In genomic region chr9:52287246-52287651, GRCm38 (mm10) we compare ENCODE assay signal across 8 mouse cellular contexts.
DNase-seq lines count a peak whose midpoint lies in the region; ATAC-seq and TF ChIP-seq lines count a peak whose summit lies in the region.

No protein-coding gene starts in this region.

- H3K36me3 ChIP-seq in CH12.LX (replicated peaks in 1 of 2; ENCODE audit: control insufficient read depth in 1 of 2, insufficient read depth in 1 of 2, low read length in 1 of 2): peaks cover 0 to 18% of the 10 kb centered on the region in 2 experiments
- H3K36me3 ChIP-seq in embryonic facial prominence, embryonic 11.5 days (replicated peaks; ENCODE audit: control insufficient read depth, insufficient read depth, low read depth, low read length): no peaks in the 10 kb centered on the region
- no peaks in the 10 kb centered on the region for H3K36me3 ChIP-seq in heart, embryonic 14.5 days (ENCODE audit: control insufficient read depth, insufficient read depth, low read length)
- no peaks in the 10 kb centered on the region for H3K36me3 ChIP-seq in liver, embryonic 14.5 days (replicated peaks; ENCODE audit: control insufficient read depth, insufficient read depth, low read depth)

- H3K27ac ChIP-seq in CH12.LX (ENCODE audit: insufficient read depth, low read depth): no peak overlapping the region
- no peak overlapping the region for H3K27ac ChIP-seq in embryonic facial prominence, embryonic 11.5 days (replicated peaks; ENCODE audit: low read depth, low read length)
- no peak overlapping the region for H3K27ac ChIP-seq in heart, embryonic 14.5 days (replicated peaks in 1 of 2; ENCODE audit: control insufficient read depth in 1 of 2, insufficient read depth in 1 of 2, low read depth in 2 of 2, low read length in 2 of 2)
- H3K27ac ChIP-seq in liver, embryonic 14.5 days: no peak overlapping the region

- no peaks in the 10 kb centered on the region for H3K9me3 ChIP-seq in CH12.LX (replicated peaks; ENCODE audit: low read length)
- no peaks in the 10 kb centered on the region for H3K9me3 ChIP-seq in embryonic facial prominence, embryonic 11.5 days (replicated peaks; ENCODE audit: control insufficient read depth, low read length)
- H3K9me3 ChIP-seq in heart, embryonic 14.5 days (ENCODE audit: control insufficient read depth, low read length): no peaks in the 10 kb centered on the region
- no peaks in the 10 kb centered on the region for H3K9me3 ChIP-seq in liver, embryonic 14.5 days (ENCODE audit: control insufficient read depth, low read length)

- 8% methylated on average over 10 of the region's 10 CpGs for WGBS in embryonic facial prominence, embryonic 11.5 days
- whole genome bisulfite sequencing in heart, embryonic 14.5 days: 7% methylated on average over 10 of the region's 10 CpGs
- 8% methylated on average over 10 of the region's 10 CpGs for WGBS in liver, embryonic 14.5 days (ENCODE audit: insufficient replicate concordance)

- H3K79me2 ChIP-seq in CH12.LX (replicated peaks; ENCODE audit: control insufficient read depth, extremely low read depth, insufficient read depth, poor library complexity, severe bottlenecking): no peaks in the 10 kb centered on the region

- dilution Hi-C loops in CH12.LX (cut with MboI; ENCODE audit: extremely low pct_ligation_motif_present, extremely low pct_unique_long_range_greater_than_20kb, low sequenced_read_pairs): loop anchor here (25.0 kb wide), 1 partner anchor 100 kb away; no protein-coding TSS in a partner anchor

- H3K4me2 ChIP-seq in CH12.LX (ENCODE audit: insufficient read depth, low read depth, poor library complexity, severe bottlenecking): peak overlapping the region; percentile 44
- H3K4me2 ChIP-seq in embryonic facial prominence, embryonic 11.5 days (ENCODE audit: low read depth, low read length): peak overlapping the region; percentile 38; the same call in 1 of the 2 replicates
- H3K4me2 ChIP-seq in heart, embryonic 14.5 days (ENCODE audit: low read length): peak overlapping the region; percentile 70
- H3K4me2 ChIP-seq in liver, embryonic 14.5 days (ENCODE audit: low read depth): peak overlapping the region; percentile 47

- in situ Hi-C loops in CH12.LX (cut with MboI; ENCODE audit: low pct_ligation_motif_present, low pct_unique_long_range_greater_than_20kb, low sequenced_read_pairs): loop anchor here (10.0 kb wide), 2 partner anchors 182 to 292 kb away; no protein-coding TSS in a partner anchor

- no peak; the same call in none of the 2 replicates for TF ChIP-seq RAD21 in CH12.LX (IDR thresholded peaks at IDR 0.05; ENCODE audit: low read depth, low read length)

- no peak overlapping the region for H3K9ac ChIP-seq in CH12.LX (ENCODE audit: insufficient read depth, low read depth)
- H3K9ac ChIP-seq in embryonic facial prominence, embryonic 11.5 days (replicated peaks; ENCODE audit: low read length): 0 out of 2 replicates have a peak overlapping the region, but pooled peaks have one; percentile 18
- peak overlapping the region; percentile 67 for H3K9ac ChIP-seq in heart, embryonic 14.5 days (ENCODE audit: low read length)
- H3K9ac ChIP-seq in liver, embryonic 14.5 days (replicated peaks): no peak overlapping the region

- H3K4me3 ChIP-seq in CH12.LX (replicated peaks in 1 of 3; ENCODE audit: low read depth in 2 of 3, low read length in 2 of 3, poor library complexity in 1 of 3): no peak overlapping the region
- peak overlapping the region; percentile 14; the same call in 1 of the 2 replicates for H3K4me3 ChIP-seq in embryonic facial prominence, embryonic 11.5 days (ENCODE audit: low read depth, low read length)
- H3K4me3 ChIP-seq in heart, embryonic 14.5 days (ENCODE audit: control insufficient read depth in 1 of 2, insufficient read depth in 1 of 2, low read depth in 1 of 2, low read length in 2 of 2): peak overlapping the region; percentile 44 to 45
- H3K4me3 ChIP-seq in liver, embryonic 14.5 days (ENCODE audit: insufficient read depth in 1 of 2, low read depth in 2 of 2, low read length in 2 of 2): no peak overlapping the region

- TF ChIP-seq POLR2A in CH12.LX (IDR thresholded peaks at IDR 0.05; ENCODE audit: low read depth, low read length): no peak

- no peak for TF ChIP-seq EP300 in CH12.LX (IDR thresholded peaks at IDR 0.05; ENCODE audit: low read length)
- TF ChIP-seq EP300 in liver, embryonic 14.5 days (IDR thresholded peaks at IDR 0.05; ENCODE audit: low read depth): no peak

- peak; percentile 87 for DNase-seq in CH12.LX (ENCODE audit: extremely low read depth)
- DNase-seq in adrenal gland, adult 8-10 months: peak; percentile 23
- peak; percentile 87 for DNase-seq in embryonic facial prominence, embryonic 11.5 days (ENCODE audit: low spot score)
- DNase-seq in kidney, postnatal 10 days: peak; percentile 79
- DNase-seq in liver, embryonic 14.5 days (ENCODE audit: low read depth in 3 of 3, low spot score in 3 of 3): peak; percentile 12 to 29 (median 18)
- peak; percentile 55 for DNase-seq in naive thymus-derived CD4-positive, alpha-beta T cell, adult 2 months (ENCODE audit: low read depth)
- DNase-seq in testis, postnatal 10 days (ENCODE audit: low spot score): peak; percentile 83

- peaks cover 17 to 70% of the 10 kb centered on the region in 2 experiments for H3K4me1 ChIP-seq in CH12.LX (ENCODE audit: control insufficient read depth in 1 of 2, insufficient read depth in 2 of 2)
- H3K4me1 ChIP-seq in embryonic facial prominence, embryonic 11.5 days (ENCODE audit: control insufficient read depth, insufficient read depth, low read length): no peaks in the 10 kb centered on the region
- H3K4me1 ChIP-seq in heart, embryonic 14.5 days (ENCODE audit: control insufficient read depth in 2 of 2, insufficient read depth in 2 of 2, low read length in 2 of 2): peaks cover 2 to 6% of the 10 kb centered on the region in 2 experiments; a peak in 2 of 4 replicates
- H3K4me1 ChIP-seq in liver, embryonic 14.5 days (replicated peaks; ENCODE audit: control insufficient read depth in 2 of 2, insufficient read depth in 2 of 2, low read length in 1 of 2): no peaks in the 10 kb centered on the region

- no peaks in the 10 kb centered on the region for H3K27me3 ChIP-seq in CH12.LX (replicated peaks)
- no peaks in the 10 kb centered on the region for H3K27me3 ChIP-seq in embryonic facial prominence, embryonic 11.5 days (ENCODE audit: control insufficient read depth, insufficient read depth, low read length)
- no peaks in the 10 kb centered on the region for H3K27me3 ChIP-seq in heart, embryonic 14.5 days (ENCODE audit: control insufficient read depth, insufficient read depth, low read length)
- H3K27me3 ChIP-seq in liver, embryonic 14.5 days (ENCODE audit: control insufficient read depth, insufficient read depth, low read length): no peaks in the 10 kb centered on the region

- ATAC-seq in embryonic facial prominence, embryonic 11.5 days (replicated peaks; ENCODE audit: insufficient number of reproducible peaks, low FRiP score, low TSS enrichment, low read depth): no peak
- no peak for ATAC-seq in heart, embryonic 14.5 days (ENCODE audit: insufficient number of reproducible peaks, insufficient read depth, low FRiP score, low read depth)
- ATAC-seq in liver, embryonic 14.5 days (ENCODE audit: insufficient read depth): no peak

- TF ChIP-seq CTCF in CH12.LX (conservative IDR thresholded peaks at IDR 0.05 in 1 of 2, IDR thresholded peaks at IDR 0.05 in 1 of 2; ENCODE audit: low read depth in 2 of 2, low read length in 2 of 2): peak; percentile 81 to 94
- TF ChIP-seq CTCF in liver, embryonic 14.5 days (IDR thresholded peaks at IDR 0.05; ENCODE audit: low read depth): peak; percentile 68

TF ChIP-seq in CH12.LX, 34 proteins besides CTCF, POLR2A, EP300 and RAD21:
- TF ChIP-seq ETS1 (conservative IDR thresholded peaks at IDR 0.05; ENCODE audit: low read depth, low read length): 0 out of 2 replicates have a peak, but pooled peaks have one; percentile 7
- peak; percentile 66; the same call in 1 of the 2 replicates for TF ChIP-seq SIN3A (IDR thresholded peaks at IDR 0.05; ENCODE audit: low read length)
- TF ChIP-seq MYC (IDR thresholded peaks at IDR 0.05; ENCODE audit: low read depth, low read length): peak; percentile 77; the same call in 1 of the 2 replicates
- TF ChIP-seq ELF1 (IDR thresholded peaks at IDR 0.05; ENCODE audit: low read depth, low read length): no peak
- TF ChIP-seq BHLHE40 (IDR thresholded peaks at IDR 0.05; ENCODE audit: low read depth, low read length): peak; percentile 27; the same call in 1 of the 2 replicates
- no peak for TF ChIP-seq MXI1 (IDR thresholded peaks at IDR 0.05; ENCODE audit: low read depth, low read length)
- TF ChIP-seq TCF12 (IDR thresholded peaks at IDR 0.05; ENCODE audit: low read depth, low read length): no peak
- TF ChIP-seq GABPA (IDR thresholded peaks at IDR 0.05; ENCODE audit: insufficient replicate concordance, low read depth, low read length): no peak
- TF ChIP-seq SMC3 (IDR thresholded peaks at IDR 0.05; ENCODE audit: low read depth, low read length): peak; percentile 93
- no peak for TF ChIP-seq PAX5 (IDR thresholded peaks at IDR 0.05; ENCODE audit: low read length)
- TF ChIP-seq CHD1 (IDR thresholded peaks at IDR 0.05; ENCODE audit: low read depth, low read length): 0 out of 2 replicates have a peak, but pooled peaks have one; percentile 56
- TF ChIP-seq E2F4 (IDR thresholded peaks at IDR 0.05; ENCODE audit: insufficient replicate concordance, low read depth, low read length): no peak
- no peak for TF ChIP-seq MAX (IDR thresholded peaks at IDR 0.05; ENCODE audit: low read length)
- TF ChIP-seq JUND (conservative IDR thresholded peaks at IDR 0.05; ENCODE audit: low read depth, low read length): peak; percentile 38; the same call in 1 of the 2 replicates
- peak; percentile 52; the same call in 1 of the 2 replicates for TF ChIP-seq ZNF384 (IDR thresholded peaks at IDR 0.05; ENCODE audit: low read depth, low read length)
- no peak for TF ChIP-seq ZKSCAN1 (IDR thresholded peaks at IDR 0.05; ENCODE audit: borderline replicate concordance, low read depth, low read length)
- TF ChIP-seq USF1 (IDR thresholded peaks at IDR 0.05; ENCODE audit: low read depth, low read length): no peak
- TF ChIP-seq KAT2A (IDR thresholded peaks at IDR 0.05; ENCODE audit: insufficient replicate concordance, low read length): no peak
- peak; percentile 70 for TF ChIP-seq MEF2A (IDR thresholded peaks at IDR 0.05; ENCODE audit: borderline replicate concordance, low read depth, low read length)
- 0 out of 2 replicates have a peak, but pooled peaks have one; percentile 32 for TF ChIP-seq TBP (conservative IDR thresholded peaks at IDR 0.05; ENCODE audit: low read depth, low read length)
- TF ChIP-seq ZC3H11A (IDR thresholded peaks at IDR 0.05; ENCODE audit: low read depth, low read length): peak; percentile 88
- TF ChIP-seq NELFE (IDR thresholded peaks at IDR 0.05; ENCODE audit: low read depth, low read length): no peak

Comparison
In these comparisons a context has a peak if more than half of its experiments do, and no peak if none do; other contexts are left out.
1. DNase-seq: peak in every context shown above with its lines; median percentile 87 in CH12.LX; 87 in embryonic facial prominence, embryonic 11.5 days; 83 in testis, postnatal 10 days; 79 in kidney, postnatal 10 days; 55 in naive thymus-derived CD4-positive, alpha-beta T cell, adult 2 months; 23 in adrenal gland, adult 8-10 months; 18 in liver, embryonic 14.5 days.
2. H3K4me3 ChIP-seq: peak in embryonic facial prominence, embryonic 11.5 days (single experiment) and heart, embryonic 14.5 days (2 of 2); none in CH12.LX (0 of 3) and liver, embryonic 14.5 days (0 of 2).
3. H3K9ac ChIP-seq: peak in embryonic facial prominence, embryonic 11.5 days (single experiment) and heart, embryonic 14.5 days (single experiment); none in CH12.LX (single experiment) and liver, embryonic 14.5 days (single experiment).
4. Peak in every context shown above with its lines, with median percentiles within 50 percentile points of each other: H3K4me2 ChIP-seq.